Mouse (Mus musculus) forebrain, embryonic 12.5 days (tissue): ENCODE results near the gene B4galt2. TPM values are rescaled to one million over a fixed set of nuclear protein-coding genes. Genes with fewer than 3 reads are reported as not detected.

Experiments
- ATAC-seq: fragments of 200-750 bp; cut with Nextera tagmentation; 2 replicates; pipeline ENCODE4 v1.8.0; 2017; ENCODE audit warnings: moderate TSS enrichment; ENCODE audit not compliant: low FRiP score
- H3K27ac ChIP-seq: fragments of 300-500 bp; sonication (generic); 2 replicates; pipeline ENCODE4 v1.5.1; 2016; ENCODE audit warnings: mild to moderate bottlenecking
- H3K27me3 ChIP-seq: fragments of 300-500 bp; sonication (generic); 2 replicates; pipeline ENCODE4 v1.6.1; 2016; ENCODE audit warnings: mild to moderate bottlenecking
- H3K36me3 ChIP-seq: fragments of 300-500 bp; sonication (generic); replicated peaks from 2 replicates; pipeline ENCODE4 v1.6.1; 2016; ENCODE audit warnings: mild to moderate bottlenecking
- H3K4me1 ChIP-seq: fragments of 300-500 bp; sonication (generic); 2 replicates; pipeline ENCODE4 v1.6.1; 2016
- H3K4me2 ChIP-seq: fragments of 300-500 bp; sonication (generic); 2 replicates; pipeline ENCODE4 v1.6.1; 2016; ENCODE audit warnings: mild to moderate bottlenecking, moderate library complexity
- H3K4me3 ChIP-seq: fragments of 300-500 bp; sonication (generic); replicated peaks from 2 replicates; pipeline ENCODE4 v1.5.1; 2016; ENCODE audit warnings: mild to moderate bottlenecking
- H3K9ac ChIP-seq: fragments of 300-500 bp; sonication (generic); 2 replicates; pipeline ENCODE4 v1.6.1; 2016; ENCODE audit warnings: mild to moderate bottlenecking
- H3K9me3 ChIP-seq: fragments of 300-500 bp; sonication (generic); 2 replicates; pipeline ENCODE4 v1.6.1; 2016
- WGBS: fragments of 180-500 bp; shearing (Covaris S2); methylation state at CpG from one replicate; pipeline ENCODE4 v1.1.7; 2016; 5-methylcytosine and 5-hydroxymethylcytosine counted together
- polyA plus RNA-seq: library from polyadenylated mRNA; unstranded; fragments of >200 nt; fragmentation: Nextera tagmentation; extraction: Ambion mirVana; gene quantifications from 2 replicates; pipeline ENCODE4 v1.2.1, GENCODE M21; 2016

B4galt2 gene
- polyA plus RNA-seq, 1 experiment from 2014 or later, result 36.4 TPM

GRCm38 (mm10) chr4:117885093-117885492 lies 1.8 kb upstream of the B4galt2 start:
- 92% methylated on average over 10 of the region's 10 CpGs for WGBS
- H3K9ac ChIP-seq, result no peak overlapping the region

GRCm38 (mm10) chr4:117884146-117884545 lies 859 bp upstream of the B4galt2 start:
- Histone ChIP-seq H3K4me1 (peaks cover 50% of the 10 kb centered on the region), H3K9ac (no peak overlapping the region), H3K36me3 (peaks cover 36% of the 10 kb centered on the region), H3K27ac (no peak overlapping the region), H3K4me2 (peak overlapping the region; percentile 92), H3K27me3 (no peaks in the 10 kb centered on the region), H3K4me3 (peak overlapping the region; percentile 92), H3K9me3 (no peaks in the 10 kb centered on the region)
- 94% methylated on average over 1 of the region's 1 CpGs for WGBS
- ATAC-seq, result no peak

More at GRCm38 (mm10) chr4:117885093-117885492, 1.8 kb upstream of the B4galt2 start:
- no peaks in the 10 kb centered on the region for H3K9me3 ChIP-seq
- no peak for ATAC-seq
- H3K27ac ChIP-seq, result no peak overlapping the region
- no peaks in the 10 kb centered on the region for H3K27me3 ChIP-seq
- H3K4me2 ChIP-seq, result no peak overlapping the region
- peaks cover 44% of the 10 kb centered on the region for H3K36me3 ChIP-seq
- H3K4me3 ChIP-seq, result no peak overlapping the region
- H3K4me1 ChIP-seq, result peaks cover 46% of the 10 kb centered on the region

- H3K9ac ChIP-seq, result no peak overlapping the region
- no peak overlapping the region for H3K27ac ChIP-seq
- no peak overlapping the region for H3K4me2 ChIP-seq
- no peak for ATAC-seq
- H3K4me1 ChIP-seq, result peaks cover 30% of the 10 kb centered on the region
- H3K9me3 ChIP-seq, result no peaks in the 10 kb centered on the region
- H3K36me3 ChIP-seq, result peaks cover 63% of the 10 kb centered on the region
- H3K27me3 ChIP-seq, result no peaks in the 10 kb centered on the region
- H3K4me3 ChIP-seq, result no peak overlapping the region
- WGBS, result 87% methylated on average over 5 of the region's 5 CpGs
Observed at GRCm38 (mm10) chr4:117878703-117879102, 4.6 kb downstream of the B4galt2 start.

GRCm38 (mm10) chr4:117878301-117878700 lies 5.0 kb downstream of the B4galt2 start:
- H3K4me2 ChIP-seq, result no peak overlapping the region
- H3K4me1 ChIP-seq, result peaks cover 27% of the 10 kb centered on the region
- no peak for ATAC-seq
- no peak overlapping the region for H3K9ac ChIP-seq
- no peak overlapping the region for H3K4me3 ChIP-seq
- no peaks in the 10 kb centered on the region for H3K9me3 ChIP-seq
- H3K27me3 ChIP-seq, result no peaks in the 10 kb centered on the region
- H3K36me3 ChIP-seq, result peaks cover 67% of the 10 kb centered on the region
- H3K27ac ChIP-seq, result no peak overlapping the region
- 83% methylated on average over 10 of the region's 10 CpGs for WGBS

- 93% methylated on average over 9 of the region's 9 CpGs for WGBS
- Histone ChIP-seq H3K9ac (no peak overlapping the region), H3K4me1 (peaks cover 24% of the 10 kb centered on the region), H3K4me2 (no peak overlapping the region), H3K4me3 (no peak overlapping the region), H3K27me3 (no peaks in the 10 kb centered on the region; the same call in 1 of the 2 replicates), H3K9me3 (no peaks in the 10 kb centered on the region), H3K36me3 (peaks cover 54% of the 10 kb centered on the region), H3K27ac (no peak overlapping the region)
- ATAC-seq, result no peak
Observed at GRCm38 (mm10) chr4:117873615-117874014, 9.7 kb downstream of the B4galt2 start.

- Histone ChIP-seq H3K4me1 (peaks cover 23% of the 10 kb centered on the region), H3K9me3 (no peaks in the 10 kb centered on the region), H3K4me2 (peak within 1 kb of the TSS; percentile 44), H3K36me3 (peaks cover 44% of the 10 kb centered on the region), H3K27me3 (peaks cover 1% of the 10 kb centered on the region; the same call in 1 of the 2 replicates), H3K9ac (peak within 1 kb of the TSS; percentile 18; the same call in 1 of the 2 replicates), H3K27ac (no peak within 1 kb of the TSS), H3K4me3 (0 out of 2 replicates have a peak within 1 kb of the TSS, but pooled peaks have one; percentile 10)
- WGBS, result 6% methylated on average over 14 of the region's 14 CpGs
- ATAC-seq, result peak; percentile 15; the same call in 1 of the 2 replicates
Observed at GRCm38 (mm10) chr4:117872471-117872886, 10.8 kb downstream of the B4galt2 start, which contains the start of gene Ccdc24. TSS of gene Ccdc24 (minus strand) at chr4:117872557.

- ATAC-seq, result no peak
- Histone ChIP-seq H3K9ac (no peak overlapping the region), H3K36me3 (peaks cover 37% of the 10 kb centered on the region), H3K4me2 (peak overlapping the region; percentile 44; the same call in 1 of the 2 replicates), H3K27me3 (peaks cover 6% of the 10 kb centered on the region), H3K4me3 (no peak overlapping the region), H3K27ac (no peak overlapping the region), H3K4me1 (peaks cover 23% of the 10 kb centered on the region), H3K9me3 (no peaks in the 10 kb centered on the region)
- WGBS, result 63% methylated on average over 7 of the region's 7 CpGs
Observed at GRCm38 (mm10) chr4:117871787-117872186, 11.5 kb downstream of the B4galt2 start.

GRCm38 (mm10) chr4:117870437-117870836 lies 12.8 kb downstream of the B4galt2 start:
- Histone ChIP-seq H3K4me1 (peaks cover 27% of the 10 kb centered on the region), H3K27me3 (peaks cover 6% of the 10 kb centered on the region), H3K27ac (no peak overlapping the region), H3K9me3 (no peaks in the 10 kb centered on the region), H3K4me3 (no peak overlapping the region), H3K4me2 (no peak overlapping the region), H3K36me3 (peaks cover 23% of the 10 kb centered on the region), H3K9ac (no peak overlapping the region)
- no peak for ATAC-seq
- 82% methylated on average over 1 of the region's 1 CpGs for WGBS

- WGBS, result 82% methylated on average over 9 of the region's 9 CpGs
- no peak overlapping the region for H3K4me3 ChIP-seq
- no peak overlapping the region for H3K27ac ChIP-seq
Observed at GRCm38 (mm10) chr4:117869317-117869716, 14.0 kb downstream of the B4galt2 start.

GRCm38 (mm10) chr4:117867823-117868222 lies 15.5 kb downstream of the B4galt2 start:
- Histone ChIP-seq H3K27ac (no peak overlapping the region), H3K4me1 (peaks cover 29% of the 10 kb centered on the region), H3K9me3 (no peaks in the 10 kb centered on the region), H3K4me3 (no peak overlapping the region), H3K27me3 (peaks cover 6% of the 10 kb centered on the region), H3K36me3 (no peaks in the 10 kb centered on the region), H3K4me2 (peak overlapping the region; percentile 19), H3K9ac (no peak overlapping the region)
- peak; percentile 25; the same call in 1 of the 2 replicates for ATAC-seq
- WGBS, result 16% methylated on average over 24 of the region's 24 CpGs

More at GRCm38 (mm10) chr4:117869317-117869716, 14.0 kb downstream of the B4galt2 start:
- Histone ChIP-seq H3K36me3 (peaks cover 14% of the 10 kb centered on the region), H3K27me3 (peaks cover 6% of the 10 kb centered on the region), H3K9ac (no peak overlapping the region), H3K9me3 (no peaks in the 10 kb centered on the region), H3K4me2 (no peak overlapping the region), H3K4me1 (peaks cover 27% of the 10 kb centered on the region)
- no peak for ATAC-seq

GRCm38 (mm10) chr4:117867000-117867399 lies 16.3 kb downstream of the B4galt2 start:
- Histone ChIP-seq H3K4me2 (no peak overlapping the region), H3K9me3 (no peaks in the 10 kb centered on the region), H3K36me3 (no peaks in the 10 kb centered on the region), H3K27me3 (peaks cover 6% of the 10 kb centered on the region), H3K27ac (no peak overlapping the region), H3K4me3 (no peak overlapping the region), H3K4me1 (peaks cover 24% of the 10 kb centered on the region), H3K9ac (no peak overlapping the region)
- WGBS, result 81% methylated on average over 6 of the region's 6 CpGs
- ATAC-seq, result no peak

GRCm38 (mm10) chr4:117866083-117866482 lies 17.2 kb downstream of the B4galt2 start:
- Histone ChIP-seq H3K9me3 (no peaks in the 10 kb centered on the region), H3K27me3 (peaks cover 6% of the 10 kb centered on the region), H3K9ac (no peak overlapping the region), H3K4me3 (no peak overlapping the region), H3K4me1 (peaks cover 22% of the 10 kb centered on the region), H3K4me2 (no peak overlapping the region), H3K36me3 (no peaks in the 10 kb centered on the region), H3K27ac (0 out of 2 replicates have a peak overlapping the region, but pooled peaks have one; percentile 19)
- ATAC-seq, result no peak
- WGBS, result 67% methylated on average over 9 of the region's 9 CpGs

GRCm38 (mm10) chr4:117862823-117863222 lies 20.5 kb downstream of the B4galt2 start:
- Histone ChIP-seq H3K36me3 (no peaks in the 10 kb centered on the region; the same call in 1 of the 2 replicates), H3K4me2 (no peak overlapping the region), H3K27me3 (peaks cover 6% of the 10 kb centered on the region; the same call in 1 of the 2 replicates), H3K4me3 (no peak overlapping the region), H3K27ac (no peak overlapping the region), H3K9ac (no peak overlapping the region), H3K9me3 (no peaks in the 10 kb centered on the region), H3K4me1 (peaks cover 18% of the 10 kb centered on the region)
- peak; percentile 78 for ATAC-seq
- 28% methylated on average over 4 of the region's 4 CpGs for WGBS
